Mouse (Mus musculus): ENCODE measurements around the gene Osm. TPM values are rescaled to one million over a fixed set of nuclear protein-coding genes. Genes with fewer than 3 reads are reported as not detected.
A peak's percentile ranks its signal among the peaks of the same experiment; 100 is the strongest.

Gene Osm
- total RNA-seq, 2 experiments from 2014 or later, result not detected

- DNase-seq (ENCODE audit: low spot score in 2 of 2), result no peak
These were observed 21.2 kb upstream of the Osm start for GRCm38 (mm10) chr11:4215061-4215460.

GRCm38 (mm10) chr11:4216248-4217000 lies 19.8 kb upstream of the Osm start:
- no peak for DNase-seq (ENCODE audit: low spot score in 2 of 2)

- peak; percentile 50 to 68 for DNase-seq (ENCODE audit: low spot score in 2 of 2)
These were observed 18.1 kb upstream of the Osm start, which contains the start of gene Castor1 for GRCm38 (mm10) chr11:4217914-4218629. Gene Castor1 (plus strand): TSS chr11:4218225.

- DNase-seq (ENCODE audit: low spot score in 2 of 2), result no peak
These were observed 17.6 kb upstream of the Osm start for GRCm38 (mm10) chr11:4218637-4219036.

DNA sequence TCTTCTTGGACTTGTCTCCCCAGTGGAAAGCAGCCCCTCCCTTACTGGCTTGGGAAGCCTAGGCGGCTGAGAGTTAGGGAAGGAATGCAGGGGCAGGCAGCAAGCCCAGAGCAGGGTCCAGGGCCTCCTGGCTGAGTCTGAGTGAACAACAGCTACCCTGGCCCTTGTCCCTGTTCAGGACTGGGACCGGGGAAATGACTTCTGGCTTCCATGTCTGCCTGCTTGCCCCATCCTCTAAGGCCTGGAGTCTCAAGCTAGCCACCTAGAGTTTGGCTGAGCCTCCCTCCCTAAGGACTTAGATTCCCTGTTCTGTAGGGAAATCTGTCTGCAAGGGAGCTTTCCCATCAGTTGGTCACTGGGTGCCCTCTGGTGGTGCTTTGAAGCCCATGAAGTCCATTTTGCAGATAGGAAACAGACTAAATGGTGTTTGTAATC lies 16.9 kb upstream of the Osm start:
- peak; percentile 46 to 85 for DNase-seq (ENCODE audit: low spot score in 2 of 2)

GRCm38 (mm10) chr11:4219908-4220307 lies 16.3 kb upstream of the Osm start:
- no peak for DNase-seq (ENCODE audit: low spot score in 2 of 2)

DNA sequence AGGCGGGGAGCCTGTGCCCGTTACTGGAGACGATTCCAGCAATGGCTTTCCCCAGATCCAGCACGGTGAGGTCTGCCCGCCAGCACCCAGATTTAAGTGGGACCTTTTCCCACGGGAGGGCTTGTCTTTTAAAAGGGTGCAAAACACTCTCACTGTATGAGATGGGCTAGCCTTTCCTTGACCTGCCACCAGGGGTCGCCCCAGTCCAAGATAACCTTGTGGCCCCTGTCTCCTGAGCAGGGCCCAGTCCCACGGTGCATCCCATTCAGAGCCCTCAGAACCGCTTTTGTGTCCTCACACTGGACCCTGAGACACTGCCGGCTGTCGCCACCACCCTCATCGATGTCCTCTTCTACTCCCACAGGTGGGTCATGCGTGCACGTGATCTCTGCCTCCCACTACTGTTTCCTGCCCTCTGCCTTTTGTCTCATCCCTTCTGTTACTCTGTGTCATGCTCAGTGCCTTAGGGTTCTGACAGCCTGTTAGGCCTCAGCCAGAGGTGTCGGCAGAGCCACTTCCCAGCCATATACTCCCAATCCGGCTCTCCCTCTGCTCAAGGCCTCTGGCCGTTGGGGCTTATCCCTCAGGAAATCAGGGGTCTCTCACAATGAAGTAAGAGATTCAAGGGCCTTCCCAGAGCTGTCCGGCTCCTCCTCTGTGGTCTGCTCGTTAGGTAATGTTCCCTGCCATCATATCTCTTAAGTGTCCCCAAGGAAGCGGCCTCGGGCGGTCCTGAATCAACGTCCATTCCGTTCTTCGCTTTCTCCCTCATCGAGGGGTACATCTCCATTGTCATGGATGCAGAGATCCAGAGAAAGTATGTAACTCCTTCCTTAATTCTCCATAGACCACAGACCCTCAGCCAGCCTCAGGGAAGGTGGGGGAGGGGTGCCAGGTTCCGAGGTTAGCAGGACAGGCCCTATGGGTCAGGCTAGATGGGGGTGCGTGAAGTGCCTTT lies 15.5 kb upstream of the Osm start:
- DNase-seq (ENCODE audit: low spot score in 2 of 2), result peak; percentile 32 to 69

- no peak for DNase-seq (ENCODE audit: low spot score in 2 of 2)
These were observed 13.9 kb upstream of the Osm start for GRCm38 (mm10) chr11:4222046-4222950.

GRCm38 (mm10) chr11:4223393-4224188 lies 12.6 kb upstream of the Osm start:
- DNase-seq (ENCODE audit: low spot score in 2 of 2), result no peak

DNA sequence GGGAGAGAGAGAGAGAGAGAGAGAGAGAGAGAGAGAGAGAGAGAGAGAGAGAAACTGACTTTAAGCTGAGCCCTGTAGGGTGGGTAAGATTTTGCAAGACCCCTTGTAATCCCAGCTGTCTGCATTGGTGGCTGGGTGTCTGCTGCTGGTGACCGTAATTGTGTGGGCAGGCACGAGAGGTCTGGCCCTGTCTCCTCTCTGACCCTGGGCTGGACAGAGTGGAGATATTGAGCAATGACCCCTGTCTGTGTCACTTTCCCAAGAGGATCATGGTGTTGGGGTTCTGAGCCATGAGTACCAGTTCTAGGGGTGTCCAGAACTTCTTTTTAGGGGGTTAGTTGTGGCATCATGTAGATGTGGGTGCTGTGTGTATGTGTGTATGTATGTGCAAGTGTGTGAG lies 12.0 kb upstream of the Osm start:
- DNase-seq (ENCODE audit: low spot score in 2 of 2), result no peak

GRCm38 (mm10) chr11:4226569-4227325 lies 9.5 kb upstream of the Osm start:
- no peak for DNase-seq (ENCODE audit: low spot score in 2 of 2)

DNA sequence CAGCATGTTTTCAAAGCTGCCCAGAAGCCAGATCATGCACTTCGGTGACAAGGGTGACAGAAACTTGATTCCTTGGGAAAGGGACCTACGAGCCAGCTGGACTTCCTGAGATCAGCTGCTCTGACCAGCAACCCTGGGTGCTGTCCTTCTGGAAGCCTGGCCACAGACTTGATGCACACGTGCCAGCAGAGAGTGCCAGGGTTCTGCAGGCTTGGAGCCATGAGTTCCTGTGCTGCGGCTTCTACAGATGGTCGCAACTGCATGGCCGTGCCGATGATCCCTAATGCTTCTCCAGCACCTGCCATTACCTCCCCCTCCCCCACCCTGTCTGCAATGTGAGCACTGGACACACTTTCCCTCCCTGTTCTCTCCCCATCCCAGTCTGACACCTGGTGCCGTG lies 7.8 kb upstream of the Osm start:
- no peak for DNase-seq (ENCODE audit: low spot score in 2 of 2)

DNA sequence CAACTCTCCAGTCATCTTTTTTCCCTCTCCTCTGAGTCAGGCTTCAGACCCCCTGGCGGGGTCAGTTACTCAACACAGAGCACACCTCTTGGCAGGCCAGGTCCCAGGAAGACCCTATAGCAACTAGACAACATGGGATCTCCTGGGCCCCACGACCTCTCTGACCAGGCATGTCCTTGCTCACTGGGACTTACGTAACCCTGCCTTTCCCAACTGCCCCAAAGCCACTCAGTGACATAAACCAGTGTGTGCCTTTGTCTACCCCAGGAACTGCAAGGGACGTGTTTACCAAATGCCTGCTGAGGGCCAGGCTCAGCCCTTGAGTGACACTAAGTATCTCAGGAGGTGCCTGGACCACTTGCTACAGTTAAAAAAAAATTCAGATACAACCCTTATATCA lies 6.4 kb upstream of the Osm start:
- DNase-seq (ENCODE audit: low spot score in 2 of 2), result no peak

GRCm38 (mm10) chr11:4231435-4231834 lies 4.8 kb upstream of the Osm start:
- no peak for DNase-seq (ENCODE audit: low spot score in 2 of 2)

DNA sequence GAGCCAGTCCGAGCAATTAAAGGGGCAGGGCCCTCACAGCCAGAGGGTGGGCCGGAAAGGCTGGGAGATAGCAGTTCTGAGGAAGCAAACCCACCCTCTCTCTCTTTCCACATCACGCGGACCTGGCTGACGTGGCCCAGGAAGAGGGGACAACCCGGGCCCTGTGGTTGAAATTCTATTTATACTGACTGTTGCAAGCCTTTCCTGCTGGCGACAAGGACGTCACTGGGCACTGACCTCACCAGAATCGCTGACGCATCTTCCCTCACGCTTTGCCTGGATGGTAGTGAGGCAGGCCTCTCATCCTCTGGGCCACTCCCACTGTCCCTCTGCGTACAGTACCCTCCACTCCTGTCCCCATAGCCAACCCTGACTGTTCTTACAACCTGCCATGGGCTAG lies 3.6 kb upstream of the Osm start:
- DNase-seq (ENCODE audit: low spot score in 2 of 2), result no peak

- no peak for DNase-seq (ENCODE audit: low spot score in 2 of 2)
These were observed 1.1 kb upstream of the Osm start for GRCm38 (mm10) chr11:4235052-4235655.

- no peak for DNase-seq (ENCODE audit: low spot score in 2 of 2)
These were observed 387 bp downstream of the Osm start for GRCm38 (mm10) chr11:4236546-4237067.

DNA sequence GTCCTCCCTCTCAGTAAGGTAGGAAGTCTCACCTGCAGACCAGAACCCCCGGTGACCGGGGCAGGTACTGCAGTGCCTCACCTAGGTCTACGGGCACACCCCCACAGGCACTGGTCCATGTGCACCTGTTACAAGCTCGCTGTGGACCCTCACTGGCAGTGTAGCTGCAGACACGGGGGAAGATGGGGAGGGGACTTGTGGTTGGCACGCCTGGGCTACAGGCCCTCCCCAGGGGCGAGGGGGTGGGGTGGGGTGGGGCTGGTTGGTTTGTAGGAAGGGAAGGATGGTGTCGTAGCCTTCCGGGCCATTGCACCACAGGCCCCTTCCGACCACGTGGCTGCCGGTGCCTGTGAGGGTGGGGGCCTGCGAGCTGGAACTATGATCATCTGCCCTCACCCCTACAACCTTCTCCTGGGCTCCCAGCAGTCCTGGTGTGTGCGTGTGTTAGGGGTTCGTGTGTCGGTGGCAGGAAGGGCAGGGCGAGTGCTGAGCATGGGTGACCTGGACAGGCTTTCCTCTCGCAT lies 1.2 kb downstream of the Osm start:
- DNase-seq (ENCODE audit: low spot score in 2 of 2), result no peak

All from layer of hippocampus, adult 18-20 months (tissue).